Mouse (Mus musculus): ENCODE data around the gene Tulp2.

GRCm38 (mm10) chr7:45482166-45482565 lies 489 bp downstream of the Tulp2 start:
- TF ChIP-seq CTCF (IDR thresholded peaks at IDR 0.05; ENCODE audit: extremely low read depth, insufficient read depth, low read length) (no peak), POLR2A (IDR thresholded peaks at IDR 0.05; ENCODE audit: extremely low read depth, insufficient read depth, low read length) (no peak)

Measured in cortical plate, adult 2 months (tissue).